Mouse (Mus musculus) cerebellum, adult 2 months (tissue): ENCODE results near the gene Lzic. TPM values are rescaled to one million over a fixed set of nuclear protein-coding genes. Genes with fewer than 3 reads are reported as not detected.
"Not testable (repeated sequence)": the region's sequence is repeated elsewhere in the genome, so short reads cannot be mapped to it uniquely, and the experiment has no call there.

ENCODE experiments used
- DNase-seq, 2 experiments: peaks; one replicate each; pipeline ENCODE4 v3.0.0; 2021
- H3K27ac ChIP-seq: fragments of 200-500 bp; 2 replicates; pipeline ENCODE4 v1.5.1; 2012; ENCODE audit warnings: low read length, control low read depth, inconsistent platforms; ENCODE audit not compliant: insufficient read depth
- H3K27me3 ChIP-seq: fragments of 200-500 bp; 2 replicates; pipeline ENCODE4 v1.6.1; 2012; ENCODE audit warnings: inconsistent platforms, mild to moderate bottlenecking, low read length, moderate library complexity; ENCODE audit not compliant: control insufficient read depth, insufficient read depth
- H3K4me1 ChIP-seq: fragments of 200-500 bp; 2 replicates; pipeline ENCODE4 v1.6.1; 2011; ENCODE audit warnings: low read length; ENCODE audit not compliant: control insufficient read depth, insufficient read depth
- H3K4me3 ChIP-seq: fragments of 200-500 bp; replicated peaks from 2 replicates; pipeline ENCODE3; 2011; ENCODE audit warnings: mild to moderate bottlenecking, low read depth, low read length, control low read depth; ENCODE audit not compliant: insufficient read depth
- CTCF ChIP-seq: fragments of 200-500 bp; IDR thresholded peaks from 2 replicates; pipeline ENCODE4 v1.5.1; 2011; ENCODE audit warnings: low read depth, mild to moderate bottlenecking, control low read depth, low read length, moderate library complexity, borderline replicate concordance; ENCODE audit not compliant: insufficient read depth
- POLR2A ChIP-seq: fragments of 200-500 bp; IDR thresholded peaks from 2 replicates; pipeline ENCODE4 v1.6.1; 2011; ENCODE audit warnings: low read length, control low read depth, borderline replicate concordance; ENCODE audit not compliant: insufficient read depth
- WGBS: fragments of 180-500 bp; shearing (Covaris S2); methylation state at CpG from one replicate; pipeline ENCODE4 v1.1.7; 2018; 5-methylcytosine and 5-hydroxymethylcytosine counted together
- polyA plus RNA-seq: library from polyadenylated mRNA; depleted of rRNA; stranded (reverse); fragments of >200 nt; gene quantifications from 2 replicates; pipeline ENCODE4 v1.2.3, GENCODE M21; 2012

Lzic gene
- polyA plus RNA-seq, 1 experiment, result 15.3 TPM

DNA sequence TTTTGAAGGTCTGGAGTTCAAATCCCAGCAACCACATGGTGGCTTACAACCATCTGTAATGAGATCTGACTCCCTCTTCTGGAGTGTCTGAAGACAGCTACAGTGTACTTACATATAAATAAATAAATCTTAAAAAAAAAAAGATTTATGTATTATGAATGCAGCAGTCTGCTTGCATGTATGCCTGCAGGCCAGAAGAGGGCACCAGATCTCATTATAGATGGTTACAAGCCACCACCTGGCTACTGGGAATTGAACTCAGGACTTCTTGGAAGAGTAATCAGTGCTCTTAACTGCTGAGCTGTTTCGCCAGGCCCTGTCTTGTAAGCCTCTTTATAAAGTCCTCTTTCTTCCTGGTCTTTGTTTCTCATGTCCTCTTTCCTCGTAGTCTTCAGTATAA, 24.6 kb upstream of the Lzic start:
- WGBS, result 94% methylated on average over 2 of the region's 2 CpGs
- H3K4me3 ChIP-seq, H3K27me3 ChIP-seq, DNase-seq: not testable (repeated sequence)
- Histone ChIP-seq H3K27ac (peak overlapping the region; percentile 91; the same call in 1 of the 2 replicates), H3K4me1 (peaks cover 27% of the 10 kb centered on the region)
- 0 out of 2 replicates have a peak, but pooled peaks have one; percentile 8 for TF ChIP-seq CTCF

DNA sequence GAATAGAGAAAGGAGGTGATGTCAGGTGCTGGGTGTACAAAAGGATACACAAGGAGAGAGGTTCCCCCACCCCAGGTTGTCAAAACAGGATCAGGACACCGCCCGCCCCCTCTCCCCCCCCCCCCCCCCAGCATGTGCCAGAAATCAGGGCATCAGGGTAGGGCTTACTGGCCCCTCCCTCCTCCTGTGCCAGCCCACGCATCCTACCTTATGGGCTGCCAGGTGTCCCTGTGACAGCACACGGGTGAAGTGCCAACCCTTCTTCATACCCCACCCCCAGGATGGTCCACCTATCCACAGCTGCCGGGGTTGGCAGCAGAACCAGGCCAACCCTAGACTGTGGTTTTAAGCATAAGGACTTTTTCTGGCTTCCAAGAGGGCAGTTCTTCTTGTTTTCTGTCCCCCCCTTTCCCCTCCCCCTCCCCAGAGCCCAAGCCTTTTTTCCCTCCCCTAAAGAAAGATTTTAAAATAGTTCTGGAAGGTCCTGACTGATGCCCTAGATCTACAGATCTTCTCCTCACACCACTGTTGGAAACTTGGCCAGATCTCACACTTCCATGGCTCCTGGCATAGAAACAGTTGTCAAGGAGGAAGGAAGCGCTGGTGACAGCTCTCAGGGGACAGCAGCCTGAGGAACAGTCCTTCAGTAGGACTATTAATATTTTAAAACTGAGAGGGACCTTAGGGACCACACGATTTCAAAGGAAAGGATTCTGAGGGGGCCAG, 23.3 kb upstream of the Lzic start:
- Histone ChIP-seq H3K4me3 (peak overlapping the region; percentile 29), H3K27me3 (no peaks in the 10 kb centered on the region), H3K4me1 (peaks cover 27% of the 10 kb centered on the region), H3K27ac (peak overlapping the region; percentile 96)
- DNase-seq, result peak; percentile 81 to 87
- 7% methylated on average over 6 of the region's 7 CpGs for WGBS
- TF ChIP-seq CTCF (no peak), POLR2A (no peak)

DNA sequence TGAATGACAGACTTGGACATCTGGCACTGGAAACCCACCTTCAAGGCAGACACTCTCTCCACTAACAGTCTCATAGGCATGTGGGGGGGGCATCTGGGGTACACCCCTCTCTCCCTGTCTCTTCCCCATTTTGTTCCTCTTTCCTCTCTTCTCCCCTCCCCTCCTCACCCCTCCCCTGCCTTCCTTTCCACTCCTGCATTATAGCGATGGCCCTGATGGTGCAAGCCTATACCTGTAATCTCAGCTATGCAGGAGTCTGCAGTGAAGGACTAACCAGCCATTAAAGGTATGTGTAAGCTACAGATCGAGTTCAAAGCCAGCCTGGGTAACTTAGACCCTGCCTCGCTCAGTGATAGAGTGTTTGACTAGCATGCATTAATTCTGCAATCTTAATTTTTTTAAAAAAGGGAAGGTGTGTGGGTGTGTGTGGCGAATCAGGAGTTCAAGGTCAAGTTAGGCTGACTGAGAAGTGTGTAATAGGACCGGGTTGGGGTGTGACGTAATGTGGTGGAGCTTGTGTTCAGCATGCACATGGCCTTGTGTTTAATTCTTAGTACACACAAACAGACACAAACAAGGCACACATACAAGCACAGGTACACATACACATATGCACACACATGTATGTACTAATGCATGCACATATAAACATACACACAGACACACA, 22.6 kb upstream of the Lzic start:
- TF ChIP-seq CTCF (no peak), POLR2A (no peak)
- 65% methylated on average over 6 of the region's 6 CpGs for WGBS
- H3K4me1 ChIP-seq, result peaks cover 27% of the 10 kb centered on the region
- H3K4me3 ChIP-seq, result peak overlapping the region; percentile 29
- H3K27ac ChIP-seq, result peak overlapping the region; percentile 96
- DNase-seq, result no peak
- no peaks in the 10 kb centered on the region for H3K27me3 ChIP-seq

DNA sequence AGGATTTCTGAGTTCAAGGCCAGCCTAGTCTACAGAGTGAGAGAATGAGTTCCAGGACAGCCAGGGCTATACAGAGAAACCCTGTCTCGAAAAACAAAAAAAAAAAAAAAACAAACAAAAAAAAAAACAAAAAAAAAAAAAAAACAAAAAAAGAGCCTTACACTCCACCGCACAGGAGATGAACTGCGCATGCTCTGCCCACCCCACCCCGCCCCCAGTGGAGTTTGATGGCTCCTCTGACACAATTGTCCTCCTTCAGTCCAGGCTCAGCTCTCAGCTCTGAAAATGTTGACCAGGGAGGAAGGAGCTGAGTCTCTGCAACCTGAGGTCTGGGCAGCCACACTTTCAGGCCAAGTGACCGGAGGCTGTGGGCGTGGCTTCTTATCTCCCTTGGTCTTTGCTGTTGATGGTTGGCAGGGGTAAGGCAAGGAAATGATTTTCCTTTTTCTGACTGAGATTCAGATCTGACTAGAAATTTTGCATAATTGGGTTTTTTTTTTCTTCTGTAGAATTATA, 21.5 kb upstream of the Lzic start:
- WGBS, result 71% methylated on average over 6 of the region's 6 CpGs
- no peak for DNase-seq

DNA sequence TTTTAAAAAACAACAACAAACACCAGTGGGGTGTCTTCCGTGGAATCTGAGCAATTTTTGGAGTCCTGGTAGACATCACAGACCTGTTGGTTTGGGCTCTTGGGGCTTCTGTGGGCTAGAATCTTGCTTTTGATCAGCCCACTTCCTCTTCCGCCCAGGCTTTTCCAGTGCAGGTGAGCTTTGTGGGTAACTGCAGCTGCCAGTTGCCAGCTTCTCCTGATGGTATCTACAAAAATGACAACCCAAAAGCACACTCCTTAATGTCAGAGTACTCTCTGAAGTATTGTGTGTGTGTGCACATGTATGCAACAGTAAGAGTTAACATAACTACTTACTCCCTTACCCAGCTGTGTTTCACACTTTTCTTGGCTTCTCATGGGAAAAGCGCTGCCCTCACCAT, 15.5 kb upstream of the Lzic start:
- Histone ChIP-seq H3K27me3 (no peaks in the 10 kb centered on the region), H3K4me3 (no peak overlapping the region), H3K27ac (no peak overlapping the region), H3K4me1 (no peaks in the 10 kb centered on the region)
- TF ChIP-seq CTCF, result no peak
- TF ChIP-seq POLR2A, result no peak
- WGBS, result 93% methylated on average over 3 of the region's 3 CpGs
- no peak for DNase-seq

More for the DNA sequence above, 21.5 kb upstream of the Lzic start:
- no peak overlapping the region for H3K27ac ChIP-seq
- no peak for TF ChIP-seq POLR2A
- no peak for TF ChIP-seq CTCF
- no peak overlapping the region for H3K4me3 ChIP-seq
- no peaks in the 10 kb centered on the region for H3K27me3 ChIP-seq
- peaks cover 25% of the 10 kb centered on the region for H3K4me1 ChIP-seq

DNA sequence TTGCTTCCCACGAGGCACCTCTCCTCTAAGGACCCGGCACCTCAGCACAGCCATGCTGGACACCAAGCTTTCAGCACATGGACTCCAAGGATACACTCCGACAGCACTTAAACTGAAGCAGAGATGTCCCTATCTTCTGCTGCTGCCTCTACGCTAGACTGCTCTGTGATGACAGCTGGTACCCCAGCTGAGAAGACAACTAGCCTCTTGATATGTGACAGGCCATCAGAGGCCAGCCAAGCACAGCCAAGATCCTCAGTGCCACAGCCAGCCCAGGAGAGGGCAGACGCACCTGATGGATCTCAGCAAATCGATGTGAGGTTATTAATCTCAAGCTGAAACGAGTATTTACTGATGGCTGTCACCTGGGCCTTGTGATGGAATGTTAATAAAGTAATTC, 9.9 kb upstream of the Lzic start:
- no peak for DNase-seq
- Histone ChIP-seq H3K27ac (no peak overlapping the region), H3K4me1 (peaks cover 3% of the 10 kb centered on the region; the same call in 1 of the 2 replicates), H3K27me3 (no peaks in the 10 kb centered on the region), H3K4me3 (no peak overlapping the region)
- TF ChIP-seq POLR2A, result no peak
- 0 out of 2 replicates have a peak, but pooled peaks have one; percentile 5 for TF ChIP-seq CTCF
- 36% methylated on average over 7 of the region's 7 CpGs for WGBS

DNA sequence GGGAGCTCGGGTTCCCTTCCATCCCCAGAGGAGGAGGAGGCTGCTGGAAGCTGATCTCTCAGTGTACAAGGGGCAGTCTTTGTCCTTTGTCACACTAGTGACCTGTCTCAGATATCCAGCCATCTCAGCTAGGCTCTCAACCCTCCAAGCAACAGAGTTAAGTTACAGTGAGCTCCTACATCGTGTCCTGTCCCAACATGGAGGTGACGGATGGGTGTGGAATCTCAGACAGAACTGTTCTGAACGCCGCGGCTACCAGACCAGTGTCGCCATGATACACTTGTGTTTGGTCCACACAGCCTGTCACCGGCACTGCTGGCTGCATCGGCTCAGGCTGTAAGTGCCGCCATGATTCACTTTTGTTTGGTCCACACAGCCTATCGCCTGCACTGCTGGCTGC, 8.0 kb upstream of the Lzic start, which contains the start of gene Tmem274:
Gene Tmem274 (plus strand): TSS at position 301 of the 400 bp plus-strand sequence.
- no peak for DNase-seq
- H3K4me3 ChIP-seq, result no peak within 1 kb of the TSS
- TF ChIP-seq POLR2A (no peak), CTCF (no peak)
- H3K27me3 ChIP-seq, result no peaks in the 10 kb centered on the region
- H3K27ac ChIP-seq, result no peak within 1 kb of the TSS
- 91% methylated on average over 11 of the region's 11 CpGs for WGBS
- H3K4me1 ChIP-seq, result peaks cover 3% of the 10 kb centered on the region; the same call in 1 of the 2 replicates

DNA sequence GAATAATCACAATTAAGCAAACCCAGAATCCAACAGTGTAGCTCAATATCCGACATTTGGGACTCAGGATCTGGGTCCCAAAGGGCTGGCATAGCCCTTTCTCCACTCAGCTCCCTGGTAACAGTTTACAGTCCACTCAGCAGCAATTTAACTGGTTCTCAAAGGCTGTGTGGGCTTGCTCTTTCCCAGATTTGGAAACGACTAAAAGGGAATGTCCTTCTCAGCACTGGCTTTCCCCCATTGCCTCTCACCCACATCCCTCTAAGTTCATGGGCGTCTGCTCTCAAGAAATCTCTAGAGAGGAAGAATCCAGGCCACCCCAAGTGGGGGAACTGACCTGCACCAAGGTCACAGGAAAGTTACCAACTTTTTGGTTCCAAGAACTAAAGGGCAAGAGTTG, 463 bp upstream of the Lzic start:
- Histone ChIP-seq H3K4me3 (peak overlapping the region; percentile 90), H3K27ac (peak overlapping the region; percentile 86), H3K27me3 (no peaks in the 10 kb centered on the region), H3K4me1 (no peaks in the 10 kb centered on the region; the same call in 1 of the 2 replicates)
- 21% methylated on average over 3 of the region's 3 CpGs for whole genome bisulfite sequencing
- no peak for TF ChIP-seq CTCF
- no peak for TF ChIP-seq POLR2A
- no peak for DNase-seq
